Mouse (Mus musculus): ENCODE data around the gene F10. TPM values are rescaled to one million over a fixed set of nuclear protein-coding genes. Genes with fewer than 3 reads are reported as not detected.

Gene F10
- polyA plus RNA-seq, 1 experiment from 2014 or later: 2.3 TPM

- no peaks in the 10 kb centered on the region for H3K27me3 ChIP-seq (ENCODE audit: control insufficient read depth, insufficient read depth, low read length)
- no peak for ATAC-seq (replicated peaks; ENCODE audit: insufficient number of reproducible peaks, low FRiP score, low TSS enrichment)
- H3K4me2 ChIP-seq: no peak overlapping the region
- peaks cover 19% of the 10 kb centered on the region for H3K4me1 ChIP-seq (ENCODE audit: control insufficient read depth, insufficient read depth, low read length)
- WGBS (ENCODE audit: insufficient replicate concordance): 80% methylated on average over 6 of the region's 6 CpGs
- H3K4me3 ChIP-seq (ENCODE audit: low read depth, low read length): no peak overlapping the region
- no peaks in the 10 kb centered on the region for H3K36me3 ChIP-seq (ENCODE audit: control insufficient read depth, insufficient read depth, low read length)
- H3K9me3 ChIP-seq (replicated peaks; ENCODE audit: control insufficient read depth, low read length): no peaks in the 10 kb centered on the region
- H3K27ac ChIP-seq (ENCODE audit: low read depth, low read length): no peak overlapping the region
- no peak overlapping the region for H3K9ac ChIP-seq (ENCODE audit: low read depth, low read length)
Measured at GRCm38 (mm10) chr8:13039054-13039453, 1.9 kb downstream of the F10 start.

DNA sequence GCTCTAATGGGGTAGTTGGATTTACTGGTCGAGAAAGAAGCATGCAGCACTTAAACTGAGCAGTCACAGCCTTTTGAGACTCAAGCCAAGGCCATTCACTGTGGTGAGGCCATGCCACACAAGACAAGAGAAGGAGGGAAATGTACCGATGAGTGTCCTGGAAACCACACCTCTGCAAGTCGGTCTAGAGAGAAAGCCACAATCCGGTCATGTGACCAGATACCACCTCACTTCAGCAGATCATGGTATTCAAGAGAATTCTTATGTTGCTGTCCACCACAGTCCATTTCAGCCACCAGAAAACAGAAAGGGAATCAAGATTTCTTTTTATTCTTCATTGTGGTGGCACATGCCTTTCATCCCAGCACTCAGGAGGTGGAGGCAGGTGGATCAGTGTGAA, 4.4 kb downstream of the F10 start:
- WGBS (ENCODE audit: insufficient replicate concordance): 80% methylated on average over 4 of the region's 4 CpGs
- Histone ChIP-seq H3K4me1 (ENCODE audit: control insufficient read depth, insufficient read depth, low read length) (peaks cover 16% of the 10 kb centered on the region), H3K27ac (ENCODE audit: low read depth, low read length) (no peak overlapping the region), H3K9ac (ENCODE audit: low read depth, low read length) (no peak overlapping the region), H3K9me3 (replicated peaks; ENCODE audit: control insufficient read depth, low read length) (no peaks in the 10 kb centered on the region), H3K27me3 (ENCODE audit: control insufficient read depth, insufficient read depth, low read length) (no peaks in the 10 kb centered on the region), H3K4me3 (ENCODE audit: low read depth, low read length) (no peak overlapping the region), H3K36me3 (ENCODE audit: control insufficient read depth, insufficient read depth, low read length) (no peaks in the 10 kb centered on the region), H3K4me2 (no peak overlapping the region)
- no peak for ATAC-seq (replicated peaks; ENCODE audit: insufficient number of reproducible peaks, low FRiP score, low TSS enrichment)

DNA sequence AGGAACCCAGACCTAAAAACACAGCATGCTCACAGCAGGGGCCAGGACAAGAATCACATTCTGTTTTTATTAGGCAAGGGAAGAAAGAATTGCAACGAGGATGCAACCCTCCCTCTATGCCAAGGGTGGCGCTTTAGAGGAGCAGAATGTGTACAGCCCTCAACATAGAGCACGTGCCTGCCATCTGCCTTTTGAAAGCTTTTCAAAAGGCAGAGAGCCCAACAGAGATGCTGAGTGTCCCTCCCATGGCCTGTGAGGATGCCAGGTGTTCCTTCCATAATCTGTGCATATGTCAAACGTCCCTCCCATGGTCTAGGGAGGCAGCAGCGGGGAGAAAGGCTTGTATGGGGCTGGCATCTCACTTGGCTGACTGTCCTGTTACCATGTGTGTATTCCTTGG, 10.5 kb downstream of the F10 start:
- H3K4me3 ChIP-seq (ENCODE audit: low read depth, low read length): no peak overlapping the region
- H3K36me3 ChIP-seq (ENCODE audit: control insufficient read depth, insufficient read depth, low read length): no peaks in the 10 kb centered on the region
- H3K27me3 ChIP-seq (ENCODE audit: control insufficient read depth, insufficient read depth, low read length): no peaks in the 10 kb centered on the region
- H3K9ac ChIP-seq (ENCODE audit: low read depth, low read length): no peak overlapping the region
- H3K4me2 ChIP-seq: no peak overlapping the region
- H3K9me3 ChIP-seq (replicated peaks; ENCODE audit: control insufficient read depth, low read length): no peaks in the 10 kb centered on the region
- 59% methylated on average over 5 of the region's 5 CpGs for WGBS (ENCODE audit: insufficient replicate concordance)
- no peaks in the 10 kb centered on the region for H3K4me1 ChIP-seq (ENCODE audit: control insufficient read depth, insufficient read depth, low read length)
- ATAC-seq (replicated peaks; ENCODE audit: insufficient number of reproducible peaks, low FRiP score, low TSS enrichment): no peak
- no peak overlapping the region for H3K27ac ChIP-seq (ENCODE audit: low read depth, low read length)

DNA sequence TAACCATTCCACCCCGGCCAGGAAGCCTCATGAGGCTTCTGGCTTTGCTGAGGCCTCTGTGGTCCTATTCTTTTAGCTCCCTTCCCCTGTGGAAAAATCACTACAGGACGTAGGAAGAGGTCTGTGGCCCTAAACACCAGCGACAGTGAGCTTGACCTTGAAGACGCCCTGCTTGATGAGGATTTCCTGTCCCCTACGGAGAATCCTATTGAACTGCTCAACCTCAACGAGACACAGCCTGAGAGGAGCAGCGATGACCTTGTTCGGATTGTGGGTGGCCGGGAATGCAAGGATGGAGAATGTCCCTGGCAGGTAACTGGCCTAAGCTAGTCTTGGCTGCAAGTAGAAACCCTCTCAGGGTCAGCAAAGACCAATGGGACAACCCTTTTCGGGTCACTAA, 13.4 kb downstream of the F10 start:
- WGBS (ENCODE audit: insufficient replicate concordance): 77% methylated on average over 10 of the region's 10 CpGs
- no peak overlapping the region for H3K27ac ChIP-seq (ENCODE audit: low read depth, low read length)
- H3K4me3 ChIP-seq (ENCODE audit: low read depth, low read length): no peak overlapping the region
- H3K9me3 ChIP-seq (replicated peaks; ENCODE audit: control insufficient read depth, low read length): no peaks in the 10 kb centered on the region
- no peaks in the 10 kb centered on the region for H3K4me1 ChIP-seq (ENCODE audit: control insufficient read depth, insufficient read depth, low read length)
- H3K27me3 ChIP-seq (ENCODE audit: control insufficient read depth, insufficient read depth, low read length): no peaks in the 10 kb centered on the region
- no peaks in the 10 kb centered on the region for H3K36me3 ChIP-seq (ENCODE audit: control insufficient read depth, insufficient read depth, low read length)
- no peak overlapping the region for H3K4me2 ChIP-seq
- no peak for ATAC-seq (replicated peaks; ENCODE audit: insufficient number of reproducible peaks, low FRiP score, low TSS enrichment)
- no peak overlapping the region for H3K9ac ChIP-seq (ENCODE audit: low read depth, low read length)

GRCm38 (mm10) chr8:13057351-13057750, 20.2 kb downstream of the F10 start:
- Histone ChIP-seq H3K4me2 (no peak overlapping the region), H3K4me1 (ENCODE audit: control insufficient read depth, insufficient read depth, low read length) (no peaks in the 10 kb centered on the region), H3K27me3 (ENCODE audit: control insufficient read depth, insufficient read depth, low read length) (peaks cover 2% of the 10 kb centered on the region; the same call in 1 of the 2 replicates), H3K4me3 (ENCODE audit: low read depth, low read length) (no peak overlapping the region), H3K9ac (ENCODE audit: low read depth, low read length) (no peak overlapping the region), H3K36me3 (ENCODE audit: control insufficient read depth, insufficient read depth, low read length) (no peaks in the 10 kb centered on the region), H3K27ac (ENCODE audit: low read depth, low read length) (no peak overlapping the region), H3K9me3 (replicated peaks; ENCODE audit: control insufficient read depth, low read length) (no peaks in the 10 kb centered on the region)
- WGBS (ENCODE audit: insufficient replicate concordance): 71% methylated on average over 4 of the region's 4 CpGs
- ATAC-seq (replicated peaks; ENCODE audit: insufficient number of reproducible peaks, low FRiP score, low TSS enrichment): no peak

- Histone ChIP-seq H3K27me3 (ENCODE audit: control insufficient read depth, insufficient read depth, low read length) (peaks cover 5% of the 10 kb centered on the region; the same call in 1 of the 2 replicates), H3K36me3 (ENCODE audit: control insufficient read depth, insufficient read depth, low read length) (no peaks in the 10 kb centered on the region), H3K4me2 (no peak within 1 kb of the TSS), H3K4me3 (ENCODE audit: low read depth, low read length) (no peak within 1 kb of the TSS), H3K27ac (ENCODE audit: low read depth, low read length) (no peak within 1 kb of the TSS), H3K9me3 (replicated peaks; ENCODE audit: control insufficient read depth, low read length) (no peaks in the 10 kb centered on the region), H3K9ac (ENCODE audit: low read depth, low read length) (no peak within 1 kb of the TSS), H3K4me1 (ENCODE audit: control insufficient read depth, insufficient read depth, low read length) (no peaks in the 10 kb centered on the region)
- no peak for ATAC-seq (replicated peaks; ENCODE audit: insufficient number of reproducible peaks, low FRiP score, low TSS enrichment)
- 72% methylated on average over 17 of the region's 17 CpGs for WGBS (ENCODE audit: insufficient replicate concordance)
Measured at GRCm38 (mm10) chr8:13060441-13061150, 23.5 kb downstream of the F10 start, which contains the start of gene Proz. TSS of gene Proz (plus strand) at chr8:13060914.

DNA sequence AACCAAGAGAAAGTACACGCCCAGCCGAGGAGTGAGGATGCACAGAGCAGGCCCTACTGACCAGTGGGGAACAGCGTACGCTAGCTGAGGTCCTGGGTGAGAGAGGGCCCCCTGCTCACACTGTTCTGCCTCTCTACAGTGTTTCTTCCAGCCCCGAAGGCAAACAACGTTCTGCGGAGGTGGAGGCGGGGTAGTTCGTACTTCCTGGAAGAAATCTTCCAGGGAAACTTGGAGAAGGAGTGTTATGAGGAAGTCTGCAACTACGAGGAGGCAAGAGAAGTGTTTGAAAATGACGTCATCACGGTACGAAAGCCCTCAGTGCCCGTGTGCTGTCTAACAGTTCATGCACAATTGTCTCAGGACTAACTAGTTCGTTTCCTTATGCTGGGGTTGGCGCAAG, 26.0 kb downstream of the F10 start:
- H3K4me1 ChIP-seq (ENCODE audit: control insufficient read depth, insufficient read depth, low read length): no peaks in the 10 kb centered on the region
- no peaks in the 10 kb centered on the region for H3K9me3 ChIP-seq (replicated peaks; ENCODE audit: control insufficient read depth, low read length)
- H3K27ac ChIP-seq (ENCODE audit: low read depth, low read length): no peak overlapping the region
- no peak overlapping the region for H3K9ac ChIP-seq (ENCODE audit: low read depth, low read length)
- H3K36me3 ChIP-seq (ENCODE audit: control insufficient read depth, insufficient read depth, low read length): no peaks in the 10 kb centered on the region
- H3K4me2 ChIP-seq: no peak overlapping the region
- peaks cover 5% of the 10 kb centered on the region; the same call in 1 of the 2 replicates for H3K27me3 ChIP-seq (ENCODE audit: control insufficient read depth, insufficient read depth, low read length)
- 65% methylated on average over 16 of the region's 16 CpGs for WGBS (ENCODE audit: insufficient replicate concordance)
- ATAC-seq (replicated peaks; ENCODE audit: insufficient number of reproducible peaks, low FRiP score, low TSS enrichment): no peak
- no peak overlapping the region for H3K4me3 ChIP-seq (ENCODE audit: low read depth, low read length)

DNA sequence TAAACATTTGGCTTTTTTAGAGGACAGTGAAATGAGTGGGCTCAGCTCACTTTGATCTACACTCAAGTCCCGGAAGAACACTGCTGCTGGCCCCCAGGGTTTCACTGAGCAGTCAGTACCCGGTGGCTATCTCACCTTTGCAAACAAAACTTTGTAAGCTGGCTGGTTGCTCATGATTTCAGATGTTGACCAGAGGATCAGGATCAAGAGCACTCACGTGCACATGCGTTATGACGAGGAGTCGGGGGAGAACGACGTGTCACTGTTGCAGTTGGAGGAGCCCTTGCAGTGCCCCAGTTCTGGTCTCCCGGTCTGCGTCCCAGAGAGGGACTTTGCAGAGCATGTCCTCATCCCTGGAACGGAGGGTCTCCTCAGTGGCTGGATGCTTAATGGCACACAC, 36.1 kb downstream of the F10 start:
- H3K27me3 ChIP-seq (ENCODE audit: control insufficient read depth, insufficient read depth, low read length): no peaks in the 10 kb centered on the region
- H3K4me1 ChIP-seq (ENCODE audit: control insufficient read depth, insufficient read depth, low read length): no peaks in the 10 kb centered on the region
- no peak for ATAC-seq (replicated peaks; ENCODE audit: insufficient number of reproducible peaks, low FRiP score, low TSS enrichment)
- no peak overlapping the region for H3K27ac ChIP-seq (ENCODE audit: low read depth, low read length)
- no peak overlapping the region for H3K4me3 ChIP-seq (ENCODE audit: low read depth, low read length)
- no peak overlapping the region for H3K4me2 ChIP-seq
- 94% methylated on average over 11 of the region's 11 CpGs for WGBS (ENCODE audit: insufficient replicate concordance)
- H3K9ac ChIP-seq (ENCODE audit: low read depth, low read length): no peak overlapping the region
- no peaks in the 10 kb centered on the region for H3K9me3 ChIP-seq (replicated peaks; ENCODE audit: control insufficient read depth, low read length)
- H3K36me3 ChIP-seq (ENCODE audit: control insufficient read depth, insufficient read depth, low read length): peaks cover 19% of the 10 kb centered on the region

DNA sequence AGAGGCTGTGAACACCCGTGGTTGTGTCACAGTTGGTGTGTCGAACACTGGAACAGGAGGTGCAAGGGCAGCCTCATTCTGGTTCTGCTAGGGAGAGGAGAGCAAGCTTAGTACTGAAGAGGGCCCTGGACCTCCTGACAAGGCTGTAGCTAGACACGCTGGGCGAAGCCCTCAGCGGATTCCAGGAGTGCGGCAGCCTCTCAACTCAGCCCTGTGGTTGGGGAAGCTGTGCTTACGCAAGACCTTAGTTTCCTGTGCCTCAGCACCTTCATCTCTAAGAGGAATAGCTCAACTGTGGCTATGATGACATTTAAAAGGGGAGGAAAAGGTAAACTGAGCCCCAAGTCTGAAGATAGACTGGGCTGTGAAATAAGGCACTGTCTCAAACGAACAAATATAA, 37.9 kb downstream of the F10 start:
- Histone ChIP-seq H3K36me3 (ENCODE audit: control insufficient read depth, insufficient read depth, low read length) (peaks cover 31% of the 10 kb centered on the region), H3K9me3 (replicated peaks; ENCODE audit: control insufficient read depth, low read length) (no peaks in the 10 kb centered on the region), H3K4me3 (ENCODE audit: low read depth, low read length) (no peak overlapping the region), H3K9ac (ENCODE audit: low read depth, low read length) (no peak overlapping the region), H3K27ac (ENCODE audit: low read depth, low read length) (no peak overlapping the region), H3K27me3 (ENCODE audit: control insufficient read depth, insufficient read depth, low read length) (no peaks in the 10 kb centered on the region), H3K4me2 (no peak overlapping the region), H3K4me1 (ENCODE audit: control insufficient read depth, insufficient read depth, low read length) (no peaks in the 10 kb centered on the region)
- WGBS (ENCODE audit: insufficient replicate concordance): 89% methylated on average over 8 of the region's 8 CpGs
- ATAC-seq (replicated peaks; ENCODE audit: insufficient number of reproducible peaks, low FRiP score, low TSS enrichment): no peak
